Mouse (Mus musculus): ENCODE measurements around the gene Bicra.

DNA sequence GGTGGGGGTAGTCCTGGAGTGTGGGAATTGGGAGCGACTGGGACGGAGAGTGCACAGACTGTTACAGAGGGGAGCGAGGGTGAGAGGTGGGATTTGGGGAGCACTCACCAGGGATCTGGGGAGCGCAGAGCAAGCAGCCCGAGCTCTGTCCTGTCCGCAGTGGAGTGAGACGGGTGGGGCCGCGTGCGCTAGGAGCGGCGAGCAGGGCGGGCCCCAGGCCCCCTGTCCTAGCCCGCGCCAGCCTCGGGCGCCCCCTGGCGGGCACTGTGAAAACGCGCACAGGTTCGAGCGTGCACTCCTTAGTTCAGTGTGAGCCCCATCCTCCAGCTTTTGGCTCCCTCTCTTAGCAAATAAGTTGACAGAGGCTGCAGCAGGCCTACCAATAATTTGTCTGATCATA is 80.4 kb downstream of the Bicra start, which contains the start of gene Ehd2:
- TF ChIP-seq CTCF (IDR thresholded peaks at IDR 0.05; ENCODE audit: low read depth) (peak; percentile 87), EP300 (IDR thresholded peaks at IDR 0.05; ENCODE audit: low read depth) (no peak)

Data from liver, embryonic 14.5 days (tissue).